Mouse (Mus musculus) lung, adult 2 months (tissue): Measurements from ENCODE around the gene Phgr1. TPM values are rescaled to one million over a fixed set of nuclear protein-coding genes. Genes with fewer than 3 reads are reported as not detected.
A peak's percentile ranks its signal among the peaks of the same experiment; 100 is the strongest.

Source experiments
- DNase-seq: peaks from one replicate; pipeline ENCODE4 v3.0.0; 2022
- H3K4me1 ChIP-seq: fragments of 200-500 bp; 2 replicates; pipeline ENCODE4 v1.6.1; 2011; ENCODE audit warnings: low read length; ENCODE audit not compliant: control insufficient read depth, insufficient read depth
- H3K4me3 ChIP-seq: fragments of 200-500 bp; replicated peaks from 2 replicates; pipeline ENCODE3; 2011; ENCODE audit warnings: low read depth, mild to moderate bottlenecking, control low read depth, low read length; ENCODE audit errors: extremely low read depth
- CTCF ChIP-seq: fragments of 200-500 bp; IDR thresholded peaks from 2 replicates; pipeline ENCODE4 v1.5.1; 2011; ENCODE audit warnings: mild to moderate bottlenecking, low read length, control low read depth; ENCODE audit not compliant: insufficient read depth
- POLR2A ChIP-seq: fragments of 200-500 bp; IDR thresholded peaks from 2 replicates; pipeline ENCODE4 v1.6.1; 2011; ENCODE audit warnings: low read depth, mild to moderate bottlenecking, control low read depth, low read length, borderline replicate concordance; ENCODE audit errors: extremely low read depth
- WGBS: fragments of 180-500 bp; shearing (Covaris S2); methylation state at CpG from one replicate; pipeline ENCODE4 v1.1.7; 2018; 5-methylcytosine and 5-hydroxymethylcytosine counted together
- polyA plus RNA-seq: library from polyadenylated mRNA; depleted of rRNA; stranded (reverse); fragments of >200 nt; gene quantifications from 2 replicates; pipeline ENCODE4 v1.2.3, GENCODE M21; 2012

The Phgr1 gene
- polyA plus RNA-seq, 1 experiment, result 2.2 TPM

GRCm38 (mm10) chr2:118789501-118789900 lies 16.9 kb downstream of the Phgr1 start:
- no peak overlapping the region for H3K4me3 ChIP-seq
- H3K4me1 ChIP-seq, result no peaks in the 10 kb centered on the region
- TF ChIP-seq CTCF, result no peak
- TF ChIP-seq POLR2A, result no peak
- DNase-seq, result no peak
- 87% methylated on average over 11 of the region's 11 CpGs for WGBS

GRCm38 (mm10) chr2:118790221-118790550 lies 17.6 kb downstream of the Phgr1 start:
- Histone ChIP-seq H3K4me3 (no peak overlapping the region), H3K4me1 (no peaks in the 10 kb centered on the region)
- TF ChIP-seq POLR2A, result no peak
- TF ChIP-seq CTCF, result no peak
- WGBS, result 64% methylated on average over 12 of the region's 12 CpGs
- no peak for DNase-seq

GRCm38 (mm10) chr2:118790551-118791525 lies 18.3 kb downstream of the Phgr1 start:
- H3K4me1 ChIP-seq, result no peaks in the 10 kb centered on the region
- H3K4me3 ChIP-seq, result peak overlapping the region; percentile 23
- WGBS, result 22% methylated on average over 44 of the region's 44 CpGs
- peak; percentile 72 for DNase-seq
- no peak for TF ChIP-seq POLR2A
- TF ChIP-seq CTCF, result peak; percentile 43

- TF ChIP-seq POLR2A, result no peak
- no peak for TF ChIP-seq CTCF
- no peak for DNase-seq
- Histone ChIP-seq H3K4me1 (no peaks in the 10 kb centered on the region), H3K4me3 (no peak overlapping the region)
- 89% methylated on average over 26 of the region's 26 CpGs for WGBS
Measured at GRCm38 (mm10) chr2:118791591-118792258, 19.2 kb downstream of the Phgr1 start.

GRCm38 (mm10) chr2:118792259-118792613 lies 19.7 kb downstream of the Phgr1 start:
- Histone ChIP-seq H3K4me1 (no peaks in the 10 kb centered on the region), H3K4me3 (no peak overlapping the region)
- no peak for TF ChIP-seq POLR2A
- TF ChIP-seq CTCF, result no peak
- DNase-seq, result no peak
- 82% methylated on average over 4 of the region's 4 CpGs for WGBS

GRCm38 (mm10) chr2:118793636-118794035 lies 21.1 kb downstream of the Phgr1 start:
- no peak for DNase-seq
- H3K4me3 ChIP-seq, result no peak overlapping the region
- TF ChIP-seq CTCF, result no peak
- no peak for TF ChIP-seq POLR2A
- WGBS, result 69% methylated on average over 4 of the region's 4 CpGs
- no peaks in the 10 kb centered on the region for H3K4me1 ChIP-seq

GRCm38 (mm10) chr2:118802542-118803118 lies 30.1 kb downstream of the Phgr1 start:
- Histone ChIP-seq H3K4me3 (no peak overlapping the region), H3K4me1 (peaks cover 4% of the 10 kb centered on the region; the same call in 1 of the 2 replicates)
- TF ChIP-seq CTCF, result no peak
- no peak for TF ChIP-seq POLR2A
- WGBS, result 83% methylated on average over 4 of the region's 4 CpGs
- no peak for DNase-seq

- no peak overlapping the region for H3K4me3 ChIP-seq
- no peak for DNase-seq
- WGBS, result 68% methylated on average over 2 of the region's 2 CpGs
Measured at GRCm38 (mm10) chr2:118804474-118804873, 31.9 kb downstream of the Phgr1 start.

GRCm38 (mm10) chr2:118805137-118805536 lies 32.6 kb downstream of the Phgr1 start:
- H3K4me3 ChIP-seq, result no peak overlapping the region
- DNase-seq, result peak; percentile 11
- 22% methylated on average over 3 of the region's 3 CpGs for WGBS
- no peak for TF ChIP-seq CTCF
- TF ChIP-seq POLR2A, result no peak
- peaks cover 4% of the 10 kb centered on the region; the same call in 1 of the 2 replicates for H3K4me1 ChIP-seq

More at GRCm38 (mm10) chr2:118804474-118804873, 31.9 kb downstream of the Phgr1 start:
- TF ChIP-seq POLR2A, result no peak
- no peak for TF ChIP-seq CTCF
- H3K4me1 ChIP-seq, result peaks cover 4% of the 10 kb centered on the region; the same call in 1 of the 2 replicates
